Mouse (Mus musculus): ENCODE measurements around the gene Prex1.

GRCm38 (mm10) chr2:166703491-166703890, 10.1 kb downstream of the Prex1 start:
- TF ChIP-seq CTCF (IDR thresholded peaks at IDR 0.05; ENCODE audit: extremely low read depth, insufficient read length, insufficient replicate concordance, low read depth, low read length), result no peak
- TF ChIP-seq POLR2A (IDR thresholded peaks at IDR 0.05; ENCODE audit: low read depth, low read length), result no peak

All from small intestine, adult 2 months (tissue).